Mouse (Mus musculus): Measurements from ENCODE around the gene Fbln2.

DNA sequence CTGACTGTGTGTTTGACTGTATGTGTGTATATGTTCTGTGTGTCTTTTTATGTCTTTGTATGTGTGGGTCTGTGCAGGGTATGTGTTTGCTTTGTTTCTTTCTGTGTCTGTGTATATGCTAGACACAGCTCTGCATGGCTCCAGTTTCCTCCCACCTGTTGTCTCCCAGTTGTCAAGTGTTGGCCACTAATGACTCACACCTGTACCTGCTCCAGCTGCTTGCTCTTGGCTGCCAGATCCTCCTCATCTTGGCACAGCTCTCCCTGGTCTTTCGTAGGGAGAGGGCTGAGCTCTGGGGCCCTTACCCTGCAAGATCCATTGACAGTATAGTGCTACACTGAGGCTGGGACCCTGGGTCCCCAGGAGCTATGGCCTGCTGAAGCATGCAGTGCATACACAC, 13.8 kb downstream of the Fbln2 start:
- TF ChIP-seq GATA1 (IDR thresholded peaks at IDR 0.05; ENCODE audit: borderline replicate concordance, low read length), result no peak
- no peak for TF ChIP-seq FLI1 (IDR thresholded peaks at IDR 0.05; ENCODE audit: low read length)
